Mouse (Mus musculus) thymus, postnatal 0 days (tissue): Measurements from ENCODE around the gene 5730522E02Rik. TPM values are rescaled to one million over a fixed set of nuclear protein-coding genes. Genes with fewer than 3 reads are reported as not detected.

Experiments
- DNase-seq: peaks from one replicate; pipeline ENCODE4 v3.0.0-alpha.2; 2015; ENCODE audit warnings: low spot score
- polyA plus RNA-seq: library from polyadenylated mRNA; unstranded; fragments of >200 nt; fragmentation: Nextera tagmentation; extraction: Ambion mirVana; gene quantifications from 2 replicates; pipeline ENCODE4 v1.2.1, GENCODE M21; 2015

Gene 5730522E02Rik
- polyA plus RNA-seq, 1 experiment from 2014 or later, result 0.90 TPM

GRCm38 (mm10) chr11:26128385-26128784, 82.2 kb downstream of the 5730522E02Rik start:
- no peak for DNase-seq

GRCm38 (mm10) chr11:26125923-26126322, 84.6 kb downstream of the 5730522E02Rik start:
- DNase-seq, result no peak

GRCm38 (mm10) chr11:26120781-26121557, 89.6 kb downstream of the 5730522E02Rik start:
- no peak for DNase-seq

GRCm38 (mm10) chr11:26117651-26118050, 92.9 kb downstream of the 5730522E02Rik start:
- no peak for DNase-seq

- DNase-seq, result no peak
These were observed 98.4 kb downstream of the 5730522E02Rik start for GRCm38 (mm10) chr11:26112206-26112605.

GRCm38 (mm10) chr11:26108647-26109046, 101.9 kb downstream of the 5730522E02Rik start:
- DNase-seq, result no peak

- no peak for DNase-seq
These were observed 105.9 kb downstream of the 5730522E02Rik start for GRCm38 (mm10) chr11:26104680-26105079.

- DNase-seq, result no peak
These were observed 106.9 kb downstream of the 5730522E02Rik start for GRCm38 (mm10) chr11:26103698-26104097.

GRCm38 (mm10) chr11:26102878-26103277, 107.7 kb downstream of the 5730522E02Rik start:
- DNase-seq, result no peak

GRCm38 (mm10) chr11:26100077-26100476, 110.5 kb downstream of the 5730522E02Rik start:
- DNase-seq, result no peak

- no peak for DNase-seq
These were observed 111.6 kb downstream of the 5730522E02Rik start for GRCm38 (mm10) chr11:26098933-26099332.

GRCm38 (mm10) chr11:26096095-26096494, 114.5 kb downstream of the 5730522E02Rik start:
- DNase-seq, result no peak

- no peak for DNase-seq
These were observed 121.6 kb downstream of the 5730522E02Rik start for GRCm38 (mm10) chr11:26088993-26089392.

- DNase-seq, result no peak
These were observed 123.9 kb downstream of the 5730522E02Rik start for GRCm38 (mm10) chr11:26086679-26087078.

- no peak for DNase-seq
These were observed 125.1 kb downstream of the 5730522E02Rik start for GRCm38 (mm10) chr11:26085380-26086035.

- no peak for DNase-seq
These were observed 134.2 kb downstream of the 5730522E02Rik start for GRCm38 (mm10) chr11:26076335-26076734.

- DNase-seq, result no peak
These were observed 135.0 kb downstream of the 5730522E02Rik start for GRCm38 (mm10) chr11:26075536-26075935.

- DNase-seq, result no peak
These were observed 136.8 kb downstream of the 5730522E02Rik start for GRCm38 (mm10) chr11:26073638-26074294.

GRCm38 (mm10) chr11:26072101-26072500, 138.5 kb downstream of the 5730522E02Rik start:
- DNase-seq, result no peak

- DNase-seq, result no peak
These were observed 147.3 kb downstream of the 5730522E02Rik start for GRCm38 (mm10) chr11:26063252-26063651.

GRCm38 (mm10) chr11:26061471-26062137, 149.0 kb downstream of the 5730522E02Rik start:
- DNase-seq, result no peak

- no peak for DNase-seq
These were observed 197.0 kb downstream of the 5730522E02Rik start for GRCm38 (mm10) chr11:26013527-26013926.
